Mouse (Mus musculus) neural tube, embryonic 12.5 days (tissue): Measurements from ENCODE around the gene Bcl11b. TPM values are rescaled to one million over a fixed set of nuclear protein-coding genes. Genes with fewer than 3 reads are reported as not detected.

Source experiments
- ATAC-seq: fragments of 200-750 bp; cut with Nextera tagmentation; 2 replicates; pipeline ENCODE4 v1.8.0; 2017; ENCODE audit warnings: low read depth, mild to moderate bottlenecking, moderate TSS enrichment, moderate library complexity; ENCODE audit not compliant: low FRiP score
- H3K27ac ChIP-seq: fragments of 300-500 bp; sonication (generic); 2 replicates; pipeline ENCODE4 v1.5.1; 2016
- H3K27me3 ChIP-seq: fragments of 300-500 bp; sonication (generic); replicated peaks from 2 replicates; pipeline ENCODE4 v1.6.1; 2016; ENCODE audit warnings: mild to moderate bottlenecking
- H3K36me3 ChIP-seq: fragments of 300-500 bp; sonication (generic); 2 replicates; pipeline ENCODE4 v1.6.1; 2016; ENCODE audit warnings: mild to moderate bottlenecking
- H3K4me1 ChIP-seq: fragments of 300-500 bp; sonication (generic); 2 replicates; pipeline ENCODE4 v1.6.1; 2016
- H3K4me2 ChIP-seq: fragments of 300-500 bp; sonication (generic); replicated peaks from 2 replicates; pipeline ENCODE4 v1.6.1; 2016; ENCODE audit warnings: mild to moderate bottlenecking
- H3K4me3 ChIP-seq: fragments of 300-500 bp; sonication (generic); 2 replicates; pipeline ENCODE4 v1.5.1; 2016
- H3K9ac ChIP-seq: fragments of 300-500 bp; sonication (generic); 2 replicates; pipeline ENCODE4 v1.6.1; 2016; ENCODE audit warnings: mild to moderate bottlenecking
- H3K9me3 ChIP-seq: fragments of 300-500 bp; sonication (generic); 2 replicates; pipeline ENCODE4 v1.6.1; 2016; ENCODE audit warnings: mild to moderate bottlenecking
- WGBS: fragments of 180-500 bp; shearing (Covaris S2); methylation state at CpG from one replicate; pipeline ENCODE4 v1.1.7; 2016; 5-methylcytosine and 5-hydroxymethylcytosine counted together
- polyA plus RNA-seq: library from polyadenylated mRNA; unstranded; fragments of >200 nt; fragmentation: Nextera tagmentation; extraction: Ambion mirVana; gene quantifications from 2 replicates; pipeline ENCODE4 v1.2.1, GENCODE M21; 2016

The Bcl11b gene
- polyA plus RNA-seq, 1 experiment from 2014 or later, result 25.9 TPM

GRCm38 (mm10) chr12:107927961-107928431, 75.4 kb downstream of the Bcl11b start:
- Histone ChIP-seq H3K4me2 (peak overlapping the region; percentile 48), H3K4me1 (peaks cover 71% of the 10 kb centered on the region), H3K9ac (peak overlapping the region; percentile 29; the same call in 1 of the 2 replicates), H3K27me3 (no peaks in the 10 kb centered on the region), H3K36me3 (no peaks in the 10 kb centered on the region), H3K4me3 (no peak overlapping the region), H3K9me3 (no peaks in the 10 kb centered on the region), H3K27ac (peak overlapping the region; percentile 57; the same call in 1 of the 2 replicates)
- peak; percentile 74 for ATAC-seq
- WGBS, result 44% methylated on average over 10 of the region's 10 CpGs

- H3K9me3 ChIP-seq, result no peaks in the 10 kb centered on the region
- no peak overlapping the region for H3K4me2 ChIP-seq
- no peaks in the 10 kb centered on the region for H3K27me3 ChIP-seq
- no peak for ATAC-seq
- WGBS, result 93% methylated on average over 22 of the region's 22 CpGs
- no peak overlapping the region for H3K4me3 ChIP-seq
- H3K9ac ChIP-seq, result no peak overlapping the region
- H3K27ac ChIP-seq, result no peak overlapping the region
- peaks cover 63% of the 10 kb centered on the region for H3K4me1 ChIP-seq
- H3K36me3 ChIP-seq, result no peaks in the 10 kb centered on the region
These were observed 77.1 kb downstream of the Bcl11b start for GRCm38 (mm10) chr12:107926074-107926855.

- 78% methylated on average over 4 of the region's 4 CpGs for WGBS
- Histone ChIP-seq H3K4me2 (no peak overlapping the region), H3K4me3 (no peak overlapping the region), H3K36me3 (no peaks in the 10 kb centered on the region), H3K9ac (no peak overlapping the region), H3K27ac (no peak overlapping the region), H3K27me3 (no peaks in the 10 kb centered on the region), H3K4me1 (peaks cover 65% of the 10 kb centered on the region), H3K9me3 (no peaks in the 10 kb centered on the region)
- no peak for ATAC-seq
These were observed 78.7 kb downstream of the Bcl11b start for GRCm38 (mm10) chr12:107924696-107925095.

- Histone ChIP-seq H3K4me1 (peaks cover 57% of the 10 kb centered on the region), H3K9me3 (no peaks in the 10 kb centered on the region), H3K27me3 (no peaks in the 10 kb centered on the region), H3K4me3 (no peak overlapping the region), H3K27ac (no peak overlapping the region), H3K9ac (no peak overlapping the region), H3K36me3 (no peaks in the 10 kb centered on the region), H3K4me2 (no peak overlapping the region)
- no peak for ATAC-seq
- 65% methylated on average over 3 of the region's 3 CpGs for WGBS
These were observed 79.4 kb downstream of the Bcl11b start for GRCm38 (mm10) chr12:107923963-107924362.

- 96% methylated on average over 7 of the region's 7 CpGs for WGBS
- no peak for ATAC-seq
- peaks cover 45% of the 10 kb centered on the region for H3K4me1 ChIP-seq
These were observed 81.2 kb downstream of the Bcl11b start for GRCm38 (mm10) chr12:107922180-107922579.

GRCm38 (mm10) chr12:107921566-107921965, 81.8 kb downstream of the Bcl11b start:
- Histone ChIP-seq H3K9ac (no peak overlapping the region), H3K36me3 (peaks cover 10% of the 10 kb centered on the region), H3K4me2 (no peak overlapping the region), H3K27ac (no peak overlapping the region), H3K27me3 (no peaks in the 10 kb centered on the region), H3K4me3 (no peak overlapping the region), H3K4me1 (peaks cover 41% of the 10 kb centered on the region), H3K9me3 (peaks cover 11% of the 10 kb centered on the region)
- ATAC-seq, result no peak
- 83% methylated on average over 7 of the region's 7 CpGs for WGBS

More at GRCm38 (mm10) chr12:107922180-107922579, 81.2 kb downstream of the Bcl11b start:
- Histone ChIP-seq H3K4me3 (no peak overlapping the region), H3K36me3 (peaks cover 4% of the 10 kb centered on the region), H3K4me2 (no peak overlapping the region), H3K27ac (no peak overlapping the region), H3K9me3 (peaks cover 5% of the 10 kb centered on the region; the same call in 1 of the 2 replicates), H3K9ac (no peak overlapping the region), H3K27me3 (no peaks in the 10 kb centered on the region)

GRCm38 (mm10) chr12:107921154-107921553, 82.2 kb downstream of the Bcl11b start:
- H3K9me3 ChIP-seq, result peaks cover 15% of the 10 kb centered on the region
- H3K4me3 ChIP-seq, result no peak overlapping the region
- no peak overlapping the region for H3K9ac ChIP-seq
- H3K27me3 ChIP-seq, result no peaks in the 10 kb centered on the region
- ATAC-seq, result no peak
- peaks cover 15% of the 10 kb centered on the region for H3K36me3 ChIP-seq
- H3K4me1 ChIP-seq, result peaks cover 39% of the 10 kb centered on the region
- no peak overlapping the region for H3K4me2 ChIP-seq
- H3K27ac ChIP-seq, result no peak overlapping the region
- WGBS, result 61% methylated on average over 6 of the region's 6 CpGs

- H3K27ac ChIP-seq, result no peak overlapping the region
- peaks cover 19% of the 10 kb centered on the region for H3K9me3 ChIP-seq
- 64% methylated on average over 13 of the region's 13 CpGs for WGBS
- peaks cover 37% of the 10 kb centered on the region for H3K4me1 ChIP-seq
- H3K4me3 ChIP-seq, result no peak overlapping the region
- no peak overlapping the region for H3K9ac ChIP-seq
- ATAC-seq, result no peak
- H3K27me3 ChIP-seq, result no peaks in the 10 kb centered on the region
- no peak overlapping the region for H3K4me2 ChIP-seq
- peaks cover 19% of the 10 kb centered on the region for H3K36me3 ChIP-seq
These were observed 82.7 kb downstream of the Bcl11b start for GRCm38 (mm10) chr12:107920716-107921115.

GRCm38 (mm10) chr12:107920076-107920475, 83.3 kb downstream of the Bcl11b start:
- H3K4me2 ChIP-seq, result no peak overlapping the region
- H3K9me3 ChIP-seq, result peaks cover 22% of the 10 kb centered on the region
- no peak overlapping the region for H3K9ac ChIP-seq
- H3K4me1 ChIP-seq, result peaks cover 32% of the 10 kb centered on the region
- WGBS, result 95% methylated on average over 2 of the region's 2 CpGs
- peaks cover 25% of the 10 kb centered on the region for H3K36me3 ChIP-seq
- ATAC-seq, result no peak
- no peak overlapping the region for H3K4me3 ChIP-seq
- no peak overlapping the region for H3K27ac ChIP-seq
- H3K27me3 ChIP-seq, result no peaks in the 10 kb centered on the region

GRCm38 (mm10) chr12:107918779-107919178, 84.6 kb downstream of the Bcl11b start:
- Histone ChIP-seq H3K4me3 (no peak overlapping the region), H3K4me2 (no peak overlapping the region), H3K36me3 (peaks cover 26% of the 10 kb centered on the region), H3K4me1 (peaks cover 24% of the 10 kb centered on the region), H3K9me3 (peaks cover 22% of the 10 kb centered on the region), H3K27me3 (no peaks in the 10 kb centered on the region), H3K27ac (no peak overlapping the region), H3K9ac (no peak overlapping the region)
- ATAC-seq, result no peak
- 93% methylated on average over 6 of the region's 6 CpGs for WGBS

- Histone ChIP-seq H3K4me2 (no peak overlapping the region), H3K9me3 (peaks cover 22% of the 10 kb centered on the region), H3K4me1 (peaks cover 14% of the 10 kb centered on the region), H3K36me3 (peaks cover 26% of the 10 kb centered on the region), H3K4me3 (no peak overlapping the region), H3K27me3 (no peaks in the 10 kb centered on the region), H3K9ac (no peak overlapping the region), H3K27ac (no peak overlapping the region)
- ATAC-seq, result no peak
- WGBS, result 98% methylated on average over 39 of the region's 39 CpGs
These were observed 87.4 kb downstream of the Bcl11b start for GRCm38 (mm10) chr12:107916008-107916407.

- H3K36me3 ChIP-seq, result peaks cover 26% of the 10 kb centered on the region
- no peaks in the 10 kb centered on the region for H3K27me3 ChIP-seq
- ATAC-seq, result no peak
- no peak overlapping the region for H3K27ac ChIP-seq
- 98% methylated on average over 32 of the region's 32 CpGs for WGBS
- peaks cover 22% of the 10 kb centered on the region for H3K9me3 ChIP-seq
- no peak overlapping the region for H3K9ac ChIP-seq
- no peak overlapping the region for H3K4me2 ChIP-seq
- H3K4me3 ChIP-seq, result no peak overlapping the region
- H3K4me1 ChIP-seq, result 0 out of 2 replicates have a peak, but pooled peaks cover 8% of the 10 kb centered on the region
These were observed 88.0 kb downstream of the Bcl11b start for GRCm38 (mm10) chr12:107915396-107915795.
